Mouse (Mus musculus): Measurements from ENCODE around the gene Lhx2. TPM values are rescaled to one million over a fixed set of nuclear protein-coding genes. Genes with fewer than 3 reads are reported as not detected.
A peak's percentile ranks its signal among the peaks of the same experiment; 100 is the strongest.

Gene Lhx2
- polyA plus RNA-seq, 1 experiment from 2014 or later = 22.1 TPM

- H3K27ac ChIP-seq = peak overlapping the region; percentile 86
These were observed 9.8 kb downstream of the Lhx2 start for GRCm38 (mm10) chr2:38348660-38349420.

GRCm38 (mm10) chr2:38349447-38350350 is 10.6 kb downstream of the Lhx2 start:
- H3K4me1 ChIP-seq (replicated peaks) = peaks cover 47% of the 10 kb centered on the region
- H3K36me3 ChIP-seq = no peaks in the 10 kb centered on the region
- peak overlapping the region; percentile 86; the same call in 1 of the 2 replicates for H3K27ac ChIP-seq
- no peak for ATAC-seq (ENCODE audit: low FRiP score)
- H3K9me3 ChIP-seq = no peaks in the 10 kb centered on the region
- 4% methylated on average over 12 of the region's 12 CpGs for WGBS
- peak overlapping the region; percentile 44; the same call in 1 of the 2 replicates for H3K4me3 ChIP-seq
- H3K27me3 ChIP-seq = peaks cover 100% of the 10 kb centered on the region
- peak overlapping the region; percentile 57; the same call in 1 of the 2 replicates for H3K4me2 ChIP-seq
- no peak overlapping the region; the same call in 1 of the 2 replicates for H3K9ac ChIP-seq

More at GRCm38 (mm10) chr2:38348660-38349420, 9.8 kb downstream of the Lhx2 start:
- Histone ChIP-seq H3K27me3 (peaks cover 100% of the 10 kb centered on the region), H3K9ac (peak overlapping the region; percentile 65; the same call in 1 of the 2 replicates), H3K4me1 (replicated peaks) (peaks cover 42% of the 10 kb centered on the region), H3K4me2 (peak overlapping the region; percentile 56), H3K4me3 (peak overlapping the region; percentile 37), H3K36me3 (no peaks in the 10 kb centered on the region), H3K9me3 (no peaks in the 10 kb centered on the region)
- WGBS = under 1% methylated on average over 19 of the region's 19 CpGs
- no peak for ATAC-seq (ENCODE audit: low FRiP score)

GRCm38 (mm10) chr2:38350386-38350785 is 11.3 kb downstream of the Lhx2 start:
- whole genome bisulfite sequencing = 0% methylated on average over 13 of the region's 13 CpGs
- H3K9ac ChIP-seq = peak overlapping the region; percentile 70; the same call in 1 of the 2 replicates
- ATAC-seq (ENCODE audit: low FRiP score) = no peak; the same call in 1 of the 2 replicates
- H3K4me3 ChIP-seq = peak overlapping the region; percentile 44
- peaks cover 100% of the 10 kb centered on the region for H3K27me3 ChIP-seq
- peaks cover 54% of the 10 kb centered on the region for H3K4me1 ChIP-seq (replicated peaks)
- peak overlapping the region; percentile 57 for H3K4me2 ChIP-seq
- H3K27ac ChIP-seq = 0 out of 2 replicates have a peak overlapping the region, but pooled peaks have one; percentile 69
- H3K9me3 ChIP-seq = no peaks in the 10 kb centered on the region
- H3K36me3 ChIP-seq = no peaks in the 10 kb centered on the region

DNA sequence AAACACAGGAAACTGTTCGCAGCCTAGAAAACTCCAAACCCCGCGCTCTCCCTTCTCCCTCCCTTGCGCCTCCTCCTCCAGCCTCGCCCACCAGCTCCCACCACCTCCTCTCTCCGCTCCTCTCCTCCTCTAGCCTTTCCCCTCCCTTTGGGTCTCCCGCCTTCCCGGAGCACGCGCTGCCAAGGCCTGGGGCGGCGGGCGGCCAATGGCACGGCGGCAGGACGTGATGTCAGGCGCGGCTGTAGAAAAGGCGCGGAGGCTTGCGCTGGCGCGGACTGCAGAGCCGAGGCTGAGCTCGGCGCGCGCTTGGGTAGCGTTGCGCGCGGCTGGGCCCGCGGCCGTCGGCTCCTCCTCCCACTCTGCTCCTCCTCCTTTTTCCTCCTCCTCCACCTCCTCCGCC is 11.7 kb downstream of the Lhx2 start:
- peak overlapping the region; percentile 44 for H3K4me3 ChIP-seq
- ATAC-seq (ENCODE audit: low FRiP score) = peak; percentile 84
- H3K4me2 ChIP-seq = peak overlapping the region; percentile 57
- peak overlapping the region; percentile 70; the same call in 1 of the 2 replicates for H3K9ac ChIP-seq
- H3K27ac ChIP-seq = peak overlapping the region; percentile 83; the same call in 1 of the 2 replicates
- H3K9me3 ChIP-seq = no peaks in the 10 kb centered on the region
- WGBS = 0% methylated on average over 34 of the region's 37 CpGs
- no peaks in the 10 kb centered on the region for H3K36me3 ChIP-seq
- peaks cover 54% of the 10 kb centered on the region for H3K4me1 ChIP-seq (replicated peaks)
- H3K27me3 ChIP-seq = peaks cover 97% of the 10 kb centered on the region

GRCm38 (mm10) chr2:38351641-38352320 is 12.7 kb downstream of the Lhx2 start:
- peak overlapping the region; percentile 70 for H3K9ac ChIP-seq
- peak overlapping the region; percentile 83 for H3K27ac ChIP-seq
- H3K9me3 ChIP-seq = no peaks in the 10 kb centered on the region
- no peak for ATAC-seq (ENCODE audit: low FRiP score)
- H3K4me2 ChIP-seq = peak overlapping the region; percentile 57
- no peaks in the 10 kb centered on the region for H3K36me3 ChIP-seq
- WGBS = under 1% methylated on average over 56 of the region's 57 CpGs
- peaks cover 97% of the 10 kb centered on the region for H3K27me3 ChIP-seq
- H3K4me1 ChIP-seq (replicated peaks) = peaks cover 57% of the 10 kb centered on the region
- H3K4me3 ChIP-seq = peak overlapping the region; percentile 44

DNA sequence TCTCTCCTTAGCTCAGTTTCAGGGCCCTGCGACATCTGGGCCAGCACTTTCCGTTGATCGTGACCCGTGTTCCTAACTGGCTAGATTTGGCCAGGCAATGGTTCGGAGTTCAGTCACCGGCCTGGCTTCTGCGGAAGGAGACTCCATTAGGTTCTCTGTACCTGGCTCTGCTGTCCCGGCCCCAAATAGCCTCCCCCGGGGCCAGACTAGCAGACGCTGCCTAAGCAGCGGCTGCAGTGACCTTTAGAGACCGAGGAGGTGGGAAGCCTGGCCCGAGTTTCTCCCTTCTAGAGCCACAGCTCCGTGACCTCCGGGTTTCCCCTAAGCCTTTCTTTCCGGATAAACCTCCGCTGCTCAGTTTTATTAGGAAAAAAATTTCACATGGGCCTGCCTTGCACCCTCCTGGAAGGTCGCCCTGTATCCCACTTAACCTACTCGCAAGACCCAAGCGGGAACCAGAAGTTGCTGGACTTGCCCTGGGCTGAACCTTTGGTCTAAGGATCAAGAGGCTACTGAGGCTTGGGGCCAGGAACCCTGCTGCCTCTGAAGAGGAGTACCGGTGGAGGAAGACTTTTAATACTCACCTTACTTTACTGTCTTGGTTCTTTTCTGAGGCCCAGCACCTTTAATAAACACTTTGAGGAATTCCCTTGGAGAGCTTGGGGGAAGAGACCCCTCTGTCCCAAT is 13.4 kb downstream of the Lhx2 start:
- 1% methylated on average over 21 of the region's 21 CpGs for WGBS
- Histone ChIP-seq H3K36me3 (no peaks in the 10 kb centered on the region), H3K4me2 (peak overlapping the region; percentile 57), H3K4me3 (peak overlapping the region; percentile 44), H3K9ac (peak overlapping the region; percentile 70), H3K27ac (peak overlapping the region; percentile 83), H3K27me3 (peaks cover 96% of the 10 kb centered on the region), H3K9me3 (no peaks in the 10 kb centered on the region), H3K4me1 (replicated peaks) (peaks cover 56% of the 10 kb centered on the region)
- no peak for ATAC-seq (ENCODE audit: low FRiP score)

DNA sequence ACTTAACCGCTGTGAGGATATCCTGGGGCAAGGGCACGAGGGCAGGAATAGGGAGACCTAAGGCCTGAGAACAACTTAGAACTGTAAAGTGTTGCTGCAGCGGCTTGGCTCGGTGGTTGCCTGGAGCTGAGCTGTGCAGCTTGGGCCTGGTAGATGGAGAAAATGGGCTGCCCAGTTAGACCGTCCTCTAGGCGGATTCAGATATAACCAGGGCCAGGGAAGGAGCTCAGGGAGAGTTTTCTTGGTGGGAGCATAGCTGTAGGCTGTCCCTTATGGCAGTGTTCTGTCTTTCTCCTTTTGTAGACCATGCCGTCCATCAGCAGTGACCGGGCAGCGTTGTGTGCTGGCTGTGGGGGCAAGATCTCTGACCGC is 13.9 kb downstream of the Lhx2 start:
- Histone ChIP-seq H3K9ac (peak overlapping the region; percentile 70), H3K9me3 (no peaks in the 10 kb centered on the region), H3K36me3 (no peaks in the 10 kb centered on the region), H3K27me3 (peaks cover 96% of the 10 kb centered on the region), H3K4me3 (peak overlapping the region; percentile 44), H3K27ac (peak overlapping the region; percentile 83; the same call in 1 of the 2 replicates), H3K4me2 (peak overlapping the region; percentile 57), H3K4me1 (replicated peaks) (peaks cover 53% of the 10 kb centered on the region)
- WGBS = 2% methylated on average over 9 of the region's 10 CpGs
- no peak for ATAC-seq (ENCODE audit: low FRiP score)

GRCm38 (mm10) chr2:38353664-38354063 is 14.6 kb downstream of the Lhx2 start:
- Histone ChIP-seq H3K36me3 (no peaks in the 10 kb centered on the region), H3K4me1 (replicated peaks) (peaks cover 47% of the 10 kb centered on the region), H3K9ac (no peak overlapping the region), H3K4me3 (peak overlapping the region; percentile 44), H3K27me3 (peaks cover 96% of the 10 kb centered on the region), H3K4me2 (peak overlapping the region; percentile 57), H3K27ac (0 out of 2 replicates have a peak overlapping the region, but pooled peaks have one; percentile 83), H3K9me3 (no peaks in the 10 kb centered on the region)
- no peak for ATAC-seq (ENCODE audit: low FRiP score)
- 6% methylated on average over 4 of the region's 4 CpGs for WGBS

- Histone ChIP-seq H3K9me3 (no peaks in the 10 kb centered on the region), H3K36me3 (no peaks in the 10 kb centered on the region), H3K27me3 (peaks cover 96% of the 10 kb centered on the region), H3K4me1 (replicated peaks) (peaks cover 45% of the 10 kb centered on the region), H3K4me2 (peak overlapping the region; percentile 57), H3K27ac (peak overlapping the region; percentile 64), H3K9ac (peak overlapping the region; percentile 40), H3K4me3 (peak overlapping the region; percentile 44)
- no peak for ATAC-seq (ENCODE audit: low FRiP score)
- 1% methylated on average over 22 of the region's 22 CpGs for WGBS
These were observed 15.2 kb downstream of the Lhx2 start for GRCm38 (mm10) chr2:38354179-38354716.

DNA sequence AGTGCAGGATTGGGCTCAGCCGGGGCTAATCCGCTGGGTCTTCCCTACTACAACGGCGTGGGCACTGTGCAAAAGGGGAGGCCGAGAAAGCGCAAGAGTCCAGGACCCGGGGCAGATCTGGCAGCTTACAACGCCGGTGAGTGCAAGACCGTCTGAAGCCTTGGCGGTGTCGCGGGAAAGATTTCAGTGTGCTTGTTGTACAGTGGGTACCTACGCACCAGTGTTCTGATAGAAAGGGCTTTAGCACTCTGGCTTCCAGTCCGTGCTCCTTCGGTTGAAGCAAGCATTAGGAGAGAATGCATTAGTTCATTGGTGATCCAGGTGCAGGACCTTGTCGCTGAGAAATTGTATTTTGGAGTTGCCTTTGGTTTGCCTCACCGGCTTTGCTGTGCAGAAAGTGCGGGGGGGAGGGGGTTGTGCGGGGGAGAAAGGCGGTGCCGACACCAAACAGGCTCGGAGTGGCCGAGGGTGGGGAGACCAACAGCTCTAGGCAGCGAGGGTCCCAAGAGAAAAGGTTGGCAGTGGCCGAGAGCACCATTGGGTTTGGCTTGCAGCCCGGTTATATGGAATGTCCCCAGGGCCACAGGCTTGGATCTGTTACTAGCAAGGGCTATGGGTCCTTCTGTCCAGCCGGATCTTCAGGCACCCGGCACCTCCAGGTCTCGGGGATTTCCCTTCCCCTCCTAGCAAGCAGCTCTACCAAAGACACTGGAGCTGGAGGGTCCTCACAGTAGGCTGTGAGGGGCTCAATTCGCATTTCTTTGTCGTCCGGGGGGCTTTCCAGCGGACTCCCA is 15.8 kb downstream of the Lhx2 start:
- Histone ChIP-seq H3K27me3 (peaks cover 96% of the 10 kb centered on the region), H3K36me3 (no peaks in the 10 kb centered on the region), H3K4me1 (replicated peaks) (peaks cover 45% of the 10 kb centered on the region), H3K9me3 (no peaks in the 10 kb centered on the region), H3K4me3 (peak overlapping the region; percentile 44), H3K4me2 (peak overlapping the region; percentile 57), H3K9ac (peak overlapping the region; percentile 40), H3K27ac (peak overlapping the region; percentile 64)
- WGBS = 1% methylated on average over 34 of the region's 34 CpGs
- no peak for ATAC-seq (ENCODE audit: low FRiP score)

Measured in hindbrain, embryonic 13.5 days (tissue).